Mouse (Mus musculus) heart, embryonic 15.5 days (tissue): ENCODE results near the gene Wfikkn2. TPM values are rescaled to one million over a fixed set of nuclear protein-coding genes. Genes with fewer than 3 reads are reported as not detected.

ENCODE experiments used
- ATAC-seq: fragments of 200-750 bp; cut with Nextera tagmentation; replicated peaks from 2 replicates; pipeline ENCODE4 v1.8.0; 2017; ENCODE audit warnings: low read depth, moderate TSS enrichment; ENCODE audit not compliant: insufficient number of reproducible peaks, insufficient read depth, low FRiP score
- H3K27ac ChIP-seq: fragments of 300-500 bp; sonication (generic); 2 replicates; pipeline ENCODE4 v1.5.1; 2015; ENCODE audit warnings: mild to moderate bottlenecking, inconsistent platforms
- H3K27me3 ChIP-seq: fragments of 300-500 bp; sonication (generic); 2 replicates; pipeline ENCODE4 v1.6.1; 2015; ENCODE audit warnings: inconsistent platforms
- H3K36me3 ChIP-seq: fragments of 300-500 bp; sonication (generic); 2 replicates; pipeline ENCODE4 v1.6.1; 2015; ENCODE audit warnings: mild to moderate bottlenecking, inconsistent platforms
- H3K4me1 ChIP-seq: fragments of 300-500 bp; sonication (generic); replicated peaks from 2 replicates; pipeline ENCODE4 v1.6.1; 2015; ENCODE audit warnings: inconsistent platforms
- H3K4me2 ChIP-seq: fragments of 300-500 bp; sonication (generic); 2 replicates; pipeline ENCODE4 v1.6.1; 2015; ENCODE audit warnings: inconsistent platforms, mild to moderate bottlenecking, moderate library complexity
- H3K4me3 ChIP-seq: fragments of 300-500 bp; sonication (generic); 2 replicates; pipeline ENCODE4 v1.5.1; 2015; ENCODE audit warnings: mild to moderate bottlenecking, inconsistent platforms
- H3K9ac ChIP-seq: fragments of 300-500 bp; sonication (generic); 2 replicates; pipeline ENCODE4 v1.6.1; 2015; ENCODE audit warnings: mild to moderate bottlenecking, inconsistent platforms
- H3K9me3 ChIP-seq: fragments of 300-500 bp; sonication (generic); replicated peaks from 2 replicates; pipeline ENCODE4 v1.6.1; 2016; ENCODE audit warnings: inconsistent platforms
- WGBS: fragments of 180-500 bp; shearing (Covaris S2); methylation state at CpG from one replicate; pipeline ENCODE4 v1.1.7; 2015; ENCODE audit warnings: mixed read lengths; 5-methylcytosine and 5-hydroxymethylcytosine counted together
- polyA plus RNA-seq: library from polyadenylated mRNA; unstranded; fragments of >200 nt; fragmentation: Nextera tagmentation; extraction: Ambion mirVana; gene quantifications from 2 replicates; pipeline ENCODE4 v1.2.1, GENCODE M21; 2015

Gene Wfikkn2
- polyA plus RNA-seq: 2.4 and 4.6 TPM in 2 replicates

GRCm38 (mm10) chr11:94245955-94246788 is at the start of gene Wfikkn2:
TSS of gene Wfikkn2 (minus strand) at chr11:94246005.
- Histone ChIP-seq H3K9ac (no peak within 1 kb of the TSS), H3K4me3 (no peak within 1 kb of the TSS), H3K36me3 (no peaks in the 10 kb centered on the region), H3K27ac (peak within 1 kb of the TSS; percentile 31), H3K4me2 (no peak within 1 kb of the TSS), H3K4me1 (peaks cover 30% of the 10 kb centered on the region), H3K27me3 (peaks cover 10% of the 10 kb centered on the region; the same call in 1 of the 2 replicates), H3K9me3 (no peaks in the 10 kb centered on the region)
- ATAC-seq: peak; percentile 38; the same call in 1 of the 2 replicates
- 56% methylated on average over 17 of the region's 17 CpGs for WGBS

- no peaks in the 10 kb centered on the region for H3K27me3 ChIP-seq
- ATAC-seq: no peak
- peaks cover 88% of the 10 kb centered on the region for H3K36me3 ChIP-seq
- H3K9ac ChIP-seq: no peak overlapping the region
- H3K4me1 ChIP-seq: no peaks in the 10 kb centered on the region
- peak overlapping the region; percentile 14; the same call in 1 of the 2 replicates for H3K27ac ChIP-seq
- H3K9me3 ChIP-seq: no peaks in the 10 kb centered on the region
- no peak overlapping the region for H3K4me3 ChIP-seq
- no peak overlapping the region for H3K4me2 ChIP-seq
- WGBS: 72% methylated on average over 9 of the region's 9 CpGs
Observed at GRCm38 (mm10) chr11:94294996-94295845, 49.4 kb upstream of the Wfikkn2 start.

- Histone ChIP-seq H3K36me3 (peaks cover 87% of the 10 kb centered on the region), H3K4me2 (no peak overlapping the region), H3K27ac (no peak overlapping the region), H3K4me3 (no peak overlapping the region), H3K9me3 (no peaks in the 10 kb centered on the region), H3K9ac (no peak overlapping the region), H3K27me3 (no peaks in the 10 kb centered on the region), H3K4me1 (no peaks in the 10 kb centered on the region)
- no peak for ATAC-seq
- 73% methylated on average over 10 of the region's 10 CpGs for WGBS
Observed at GRCm38 (mm10) chr11:94290062-94290740, 44.4 kb upstream of the Wfikkn2 start.

- H3K4me3 ChIP-seq: no peak overlapping the region
- H3K9me3 ChIP-seq: no peaks in the 10 kb centered on the region
- no peak for ATAC-seq
- no peak overlapping the region for H3K9ac ChIP-seq
- H3K4me1 ChIP-seq: 0 out of 2 replicates have a peak, but pooled peaks cover 4% of the 10 kb centered on the region
- no peaks in the 10 kb centered on the region for H3K27me3 ChIP-seq
- H3K4me2 ChIP-seq: no peak overlapping the region
- H3K36me3 ChIP-seq: peaks cover 77% of the 10 kb centered on the region
- H3K27ac ChIP-seq: no peak overlapping the region
- WGBS: 75% methylated on average over 5 of the region's 5 CpGs
Observed at GRCm38 (mm10) chr11:94287105-94287504, 41.3 kb upstream of the Wfikkn2 start.

- Histone ChIP-seq H3K4me1 (peaks cover 8% of the 10 kb centered on the region; the same call in 1 of the 2 replicates), H3K9me3 (no peaks in the 10 kb centered on the region), H3K36me3 (peaks cover 69% of the 10 kb centered on the region), H3K27ac (no peak overlapping the region), H3K4me3 (no peak overlapping the region), H3K27me3 (no peaks in the 10 kb centered on the region), H3K4me2 (no peak overlapping the region), H3K9ac (no peak overlapping the region)
- WGBS: 88% methylated on average over 11 of the region's 11 CpGs
- ATAC-seq: no peak
Observed at GRCm38 (mm10) chr11:94285886-94286574, 40.2 kb upstream of the Wfikkn2 start.

- Histone ChIP-seq H3K9me3 (no peaks in the 10 kb centered on the region), H3K9ac (no peak overlapping the region), H3K4me1 (peaks cover 8% of the 10 kb centered on the region; the same call in 1 of the 2 replicates), H3K4me2 (no peak overlapping the region), H3K36me3 (peaks cover 44% of the 10 kb centered on the region), H3K27me3 (no peaks in the 10 kb centered on the region), H3K4me3 (no peak overlapping the region), H3K27ac (no peak overlapping the region)
- no peak for ATAC-seq
- WGBS: 89% methylated on average over 6 of the region's 6 CpGs
Observed at GRCm38 (mm10) chr11:94283536-94284099, 37.8 kb upstream of the Wfikkn2 start.

GRCm38 (mm10) chr11:94282291-94282690 is 36.5 kb upstream of the Wfikkn2 start:
- no peak overlapping the region for H3K4me2 ChIP-seq

GRCm38 (mm10) chr11:94281199-94282181 is 35.7 kb upstream of the Wfikkn2 start, which contains the start of gene Gm21885:
TSS of gene Gm21885 (plus strand) at chr11:94281873.
- 64% methylated on average over 11 of the region's 11 CpGs for WGBS
- ATAC-seq: no peak

More at GRCm38 (mm10) chr11:94282291-94282690, 36.5 kb upstream of the Wfikkn2 start:
- no peak for ATAC-seq
- Histone ChIP-seq H3K9me3 (no peaks in the 10 kb centered on the region), H3K36me3 (peaks cover 33% of the 10 kb centered on the region), H3K4me3 (no peak overlapping the region), H3K27me3 (no peaks in the 10 kb centered on the region), H3K9ac (no peak overlapping the region), H3K4me1 (peaks cover 11% of the 10 kb centered on the region; the same call in 1 of the 2 replicates), H3K27ac (no peak overlapping the region)
- WGBS: 55% methylated on average over 5 of the region's 5 CpGs

GRCm38 (mm10) chr11:94276869-94277337 is 31.1 kb upstream of the Wfikkn2 start:
- peak; percentile 71 for ATAC-seq
- no peaks in the 10 kb centered on the region for H3K36me3 ChIP-seq
- no peaks in the 10 kb centered on the region for H3K27me3 ChIP-seq
- no peaks in the 10 kb centered on the region for H3K9me3 ChIP-seq
- H3K27ac ChIP-seq: no peak overlapping the region
- peak overlapping the region; percentile 76 for H3K4me2 ChIP-seq
- H3K4me3 ChIP-seq: peak overlapping the region; percentile 46
- H3K4me1 ChIP-seq: peaks cover 20% of the 10 kb centered on the region
- WGBS: 6% methylated on average over 20 of the region's 20 CpGs
- peak overlapping the region; percentile 40; the same call in 1 of the 2 replicates for H3K9ac ChIP-seq

More at GRCm38 (mm10) chr11:94281199-94282181, 35.7 kb upstream of the Wfikkn2 start, which contains the start of gene Gm21885:
- Histone ChIP-seq H3K27ac (peak within 1 kb of the TSS; percentile 1; the same call in 1 of the 2 replicates), H3K4me2 (no peak within 1 kb of the TSS), H3K9me3 (no peaks in the 10 kb centered on the region), H3K4me1 (peaks cover 17% of the 10 kb centered on the region; the same call in 1 of the 2 replicates), H3K9ac (no peak within 1 kb of the TSS), H3K36me3 (peaks cover 27% of the 10 kb centered on the region), H3K27me3 (no peaks in the 10 kb centered on the region), H3K4me3 (no peak within 1 kb of the TSS)
